Mouse (Mus musculus) forelimb bud, embryonic 11.5 days (tissue): ENCODE results near the gene Sec14l2.
A peak's percentile ranks its signal among the peaks of the same experiment; 100 is the strongest.
"Not testable (repeated sequence)": the region's sequence is repeated elsewhere in the genome, so short reads cannot be mapped to it uniquely, and the experiment has no call there.

Experiments
- DNase-seq: peaks from one replicate; pipeline ENCODE4 v3.0.0-alpha.2; 2012; ENCODE audit warnings: low read depth, low spot score

Gene Sec14l2

DNA sequence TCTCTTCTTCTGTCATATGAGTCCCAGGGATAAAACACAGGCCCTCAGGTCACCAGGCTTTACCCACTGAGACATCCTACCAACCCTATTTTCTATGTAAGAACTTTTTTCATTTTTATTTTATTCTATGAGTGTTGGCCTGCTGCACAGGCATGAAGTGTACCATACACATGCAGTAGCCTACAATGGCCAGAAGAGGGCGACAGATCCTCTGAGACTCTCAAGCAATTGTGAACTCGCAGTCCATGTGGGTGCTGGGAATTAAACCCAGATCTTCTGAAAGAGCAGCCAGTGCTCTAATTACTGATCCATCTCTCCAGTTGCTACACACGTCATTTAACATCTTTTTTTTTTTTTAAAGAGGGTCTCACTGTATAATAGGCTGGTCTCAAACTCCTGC is 10.2 kb upstream of the Sec14l2 start:
- no peak for DNase-seq

- not testable (repeated sequence) for DNase-seq
Observed at GRCm38 (mm10) chr11:4128461-4128860, 5.2 kb upstream of the Sec14l2 start.

- DNase-seq = no peak
Observed at GRCm38 (mm10) chr11:4127059-4127458, 3.8 kb upstream of the Sec14l2 start.

GRCm38 (mm10) chr11:4123922-4124321 is 707 bp upstream of the Sec14l2 start:
- no peak for DNase-seq

DNA sequence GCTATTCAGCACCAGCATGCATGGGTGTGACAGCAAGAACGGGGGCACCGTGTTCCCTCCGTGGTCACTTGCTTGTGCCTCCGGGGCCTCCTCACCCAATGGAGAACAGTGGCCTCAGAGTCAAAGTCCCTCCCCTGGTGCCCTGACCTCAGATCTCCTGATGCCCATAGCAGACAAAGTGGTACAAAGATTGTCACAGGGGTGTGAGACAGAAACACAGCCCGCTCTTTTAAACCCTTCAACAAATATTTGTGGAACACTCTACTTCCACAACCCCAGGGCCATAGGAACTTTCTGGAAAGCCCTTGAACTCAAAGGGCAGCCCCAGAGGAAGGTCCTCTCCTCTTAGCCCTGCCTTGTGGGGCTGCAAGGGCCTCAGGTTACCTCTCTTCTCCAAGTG is 989 bp downstream of the Sec14l2 start:
- no peak for DNase-seq

- no peak for DNase-seq
Observed at GRCm38 (mm10) chr11:4121691-4122090, 1.5 kb downstream of the Sec14l2 start.

DNA sequence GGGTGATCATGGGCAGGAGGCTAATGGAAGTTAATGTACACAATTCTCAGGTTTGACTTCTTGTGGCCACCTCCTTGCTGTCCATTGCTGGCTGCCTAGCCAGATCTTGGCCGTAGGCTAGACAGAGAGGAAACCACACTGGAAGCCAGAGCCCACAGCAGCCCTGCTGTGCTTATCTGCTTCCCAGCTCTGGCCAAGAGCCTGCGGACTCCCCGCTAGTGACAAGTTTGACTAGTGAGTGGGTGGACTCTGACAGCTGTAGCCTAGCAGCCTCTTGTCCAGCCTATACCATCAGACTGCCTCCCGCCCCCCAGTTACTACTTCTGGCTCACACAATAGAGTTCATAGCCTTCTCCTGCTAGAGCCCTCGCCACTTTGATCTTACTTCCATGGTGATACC is 3.6 kb downstream of the Sec14l2 start:
- DNase-seq = no peak

DNA sequence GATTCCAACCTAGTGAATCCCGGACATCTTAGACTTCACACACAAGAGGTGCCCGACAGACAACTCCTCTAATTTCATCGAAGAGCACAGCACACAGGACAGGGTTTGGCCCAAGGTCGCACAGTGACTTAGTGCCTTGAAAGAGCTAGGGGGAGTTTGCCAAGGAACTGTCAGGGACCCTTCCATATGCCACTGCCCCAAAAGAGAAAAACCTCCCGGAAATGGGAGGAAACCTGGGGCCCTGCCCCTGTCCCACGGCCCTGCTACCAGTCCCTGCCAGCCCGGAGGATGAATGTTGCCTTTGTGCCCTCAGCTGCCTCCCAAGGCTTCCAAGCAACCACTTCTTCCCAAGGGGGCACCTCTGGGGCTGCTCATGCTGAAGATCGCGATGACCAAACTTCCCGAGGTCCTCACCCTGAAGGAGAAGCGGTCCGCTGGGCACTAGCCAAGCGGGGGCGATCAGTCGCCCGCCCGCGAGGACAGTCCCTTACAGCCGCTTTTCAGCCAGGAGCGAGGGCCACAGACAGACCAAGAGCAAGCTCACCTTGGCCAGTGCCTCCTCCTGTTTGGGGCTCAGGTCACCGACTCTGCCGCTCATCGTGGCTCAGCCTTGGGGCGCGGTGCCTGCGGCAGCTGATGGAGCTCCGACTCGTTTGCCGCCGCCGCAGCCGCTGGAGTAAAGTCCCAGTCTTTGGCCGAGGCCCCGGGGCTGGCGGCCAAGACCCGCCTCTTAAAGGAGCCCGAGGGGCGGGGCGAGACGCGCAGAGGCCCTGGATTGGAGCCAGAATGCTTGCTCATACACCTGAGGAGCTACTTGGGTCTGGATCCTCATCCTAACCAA is 4.9 kb downstream of the Sec14l2 start:
- DNase-seq = peak; percentile 53

- DNase-seq = no peak
Observed at GRCm38 (mm10) chr11:4117372-4118071, 5.7 kb downstream of the Sec14l2 start.

DNA sequence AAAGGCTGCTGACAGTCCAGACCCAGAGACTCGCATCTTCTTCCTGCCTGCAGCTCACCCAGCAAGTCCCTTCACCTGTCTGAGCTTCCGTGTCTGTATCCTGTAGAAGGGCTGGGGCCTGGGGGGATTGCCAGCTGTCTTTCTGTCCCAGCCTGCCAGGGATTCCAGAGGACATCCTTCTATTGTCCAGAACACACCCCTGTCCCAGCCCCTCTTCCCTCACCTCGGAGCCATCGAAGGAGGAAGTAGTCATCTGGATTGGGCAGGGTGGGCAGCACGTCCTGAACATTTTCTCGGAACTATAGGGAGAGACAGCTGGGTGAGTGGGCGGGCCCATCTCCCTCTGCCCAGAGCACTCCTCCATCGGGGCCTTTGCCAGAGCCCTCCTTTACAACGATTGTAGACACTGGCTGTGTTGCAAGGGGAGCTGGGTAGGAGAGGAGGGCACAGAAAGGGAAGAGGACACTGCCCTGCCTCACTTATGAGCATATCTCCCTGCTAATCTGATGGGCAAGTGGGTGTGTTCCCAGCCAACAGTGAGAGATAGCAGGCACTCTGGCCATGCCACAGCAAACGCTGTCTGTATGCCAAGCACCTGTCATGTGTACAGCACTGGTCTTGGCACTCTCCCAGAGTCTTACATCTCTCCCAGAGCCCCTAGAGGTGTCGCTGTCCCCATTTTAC is 6.6 kb downstream of the Sec14l2 start:
- no peak for DNase-seq

- no peak for DNase-seq
Observed at GRCm38 (mm10) chr11:4115407-4115806, 7.8 kb downstream of the Sec14l2 start.

GRCm38 (mm10) chr11:4114541-4114940 is 8.7 kb downstream of the Sec14l2 start:
- DNase-seq = not testable (repeated sequence)

GRCm38 (mm10) chr11:4113970-4114369 is 9.2 kb downstream of the Sec14l2 start:
- DNase-seq = no peak

GRCm38 (mm10) chr11:4113496-4113895 is 9.7 kb downstream of the Sec14l2 start:
- DNase-seq = no peak

DNA sequence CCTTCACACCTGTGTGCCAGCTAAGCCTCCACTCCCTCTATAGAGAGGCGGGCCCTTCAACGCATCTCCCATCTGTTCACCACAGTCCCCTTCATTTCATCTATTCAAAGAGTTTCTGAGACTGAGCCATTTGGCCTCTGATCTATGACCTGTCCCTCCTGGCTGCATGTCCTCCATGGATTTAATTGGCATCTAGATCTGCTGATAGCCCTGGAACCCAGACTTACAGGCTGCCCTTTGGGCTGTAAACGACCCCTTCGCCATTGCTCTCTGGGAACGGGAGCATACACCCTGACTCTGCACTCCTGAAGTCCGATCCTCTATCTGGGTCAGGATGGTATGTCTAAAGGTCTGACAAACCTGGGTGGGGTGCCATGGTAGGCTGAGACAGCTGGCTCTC is 10.4 kb downstream of the Sec14l2 start:
- no peak for DNase-seq

DNA sequence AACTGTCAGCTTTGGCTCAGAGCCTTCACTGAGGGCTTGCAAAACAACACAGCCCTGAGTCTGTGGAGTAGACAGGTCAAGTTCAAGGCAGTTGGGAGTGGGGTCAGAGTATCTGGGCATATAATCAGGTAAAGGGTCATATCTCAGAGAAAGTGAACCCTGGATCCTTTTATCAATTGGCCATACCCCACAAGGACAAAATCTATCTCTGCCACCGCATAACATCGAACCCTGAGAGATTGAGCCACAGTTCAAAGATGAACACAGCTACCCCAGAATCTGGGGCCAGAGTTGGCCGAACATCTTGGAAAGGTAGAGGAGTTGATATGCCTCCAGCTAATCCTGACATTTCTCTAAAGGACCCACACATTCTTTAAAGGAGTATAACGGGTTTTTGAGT is 11.2 kb downstream of the Sec14l2 start:
- DNase-seq = no peak

GRCm38 (mm10) chr11:4108691-4109090 is 14.5 kb downstream of the Sec14l2 start:
- DNase-seq = no peak

GRCm38 (mm10) chr11:4107901-4108300 is 15.3 kb downstream of the Sec14l2 start:
- not testable (repeated sequence) for DNase-seq

DNA sequence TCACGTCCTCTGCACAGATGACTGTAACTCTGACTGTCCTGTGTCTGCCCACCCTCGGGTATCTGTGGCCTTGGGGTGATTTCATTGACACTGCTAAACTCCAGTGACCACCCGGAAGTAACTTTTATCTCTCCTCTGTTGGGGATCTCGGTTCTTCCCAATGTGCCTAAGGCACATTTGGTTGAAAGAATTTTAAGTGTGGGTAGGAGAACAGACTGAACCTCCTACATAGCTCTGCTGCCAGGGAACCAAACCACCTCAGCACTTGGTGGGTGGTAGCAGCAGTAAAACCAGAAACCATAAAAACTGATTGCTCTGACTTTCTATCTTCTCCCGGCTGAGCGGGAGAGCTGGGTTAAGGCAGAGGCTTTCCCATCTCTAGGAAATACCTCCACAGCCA is 17.8 kb downstream of the Sec14l2 start:
- DNase-seq = no peak

DNA sequence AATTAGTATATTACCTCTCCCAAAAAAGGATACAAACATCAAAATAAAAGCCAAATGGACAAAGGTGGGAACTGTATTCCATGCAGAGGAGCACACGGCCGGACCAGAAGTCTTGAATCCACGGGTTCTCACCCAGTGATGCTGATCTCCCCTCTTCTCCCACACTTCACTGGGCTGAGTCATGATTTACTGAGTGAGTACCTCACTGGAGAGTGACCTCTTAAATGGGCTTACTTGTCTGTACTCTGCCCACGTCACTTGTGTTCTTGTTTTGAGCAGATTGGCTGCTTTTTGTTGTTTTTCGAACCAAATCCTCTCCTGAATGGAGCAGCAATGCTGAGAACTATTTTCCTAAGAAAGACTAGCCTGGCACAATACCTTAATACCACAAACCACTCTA is 18.2 kb downstream of the Sec14l2 start:
- no peak for DNase-seq

DNA sequence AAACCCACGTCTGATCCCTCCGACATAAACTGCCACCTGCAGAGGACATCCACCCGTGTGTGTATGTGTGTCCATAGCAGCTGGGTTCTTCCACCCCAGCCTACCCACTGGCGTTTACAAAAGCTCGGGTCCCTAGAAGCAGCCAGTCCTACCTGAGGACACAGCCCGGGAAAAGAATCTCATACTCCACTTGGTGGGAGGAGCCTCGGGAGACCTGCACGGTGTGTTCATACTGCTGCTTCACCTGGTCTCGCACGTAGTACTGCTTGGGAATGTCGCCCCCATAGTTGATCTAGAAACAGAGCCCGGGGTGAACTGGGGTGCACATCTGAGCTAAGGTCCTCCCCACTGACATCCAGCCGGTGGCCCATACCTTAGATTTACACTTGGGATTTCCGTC is 19.7 kb downstream of the Sec14l2 start:
- no peak for DNase-seq

- no peak for DNase-seq
Observed at GRCm38 (mm10) chr11:4101851-4102250, 21.4 kb downstream of the Sec14l2 start.
